Mouse (Mus musculus) small intestine, adult 2 months (tissue): ENCODE measurements at regions not wholly inside any gene's neighbourhood (a gene's known extent, or its start where the extent isn't known, plus 50 kb on each side); places are given as distances from the start of the nearest gene placed in this dataset.

Experiments
- CTCF ChIP-seq: fragments of 200-500 bp; IDR thresholded peaks from 2 replicates; pipeline ENCODE4 v1.5.1; 2012; ENCODE audit warnings: low read depth, mild to moderate bottlenecking, control low read depth, inconsistent platforms, low read length, moderate library complexity, mixed read lengths; ENCODE audit not compliant: insufficient replicate concordance, insufficient read length; ENCODE audit errors: extremely low read depth
- POLR2A ChIP-seq: fragments of 200-500 bp; IDR thresholded peaks from 2 replicates; pipeline ENCODE4 v1.6.1; 2012; ENCODE audit warnings: low read depth, mild to moderate bottlenecking, control low read depth, inconsistent platforms, low read length, moderate library complexity

DNA sequence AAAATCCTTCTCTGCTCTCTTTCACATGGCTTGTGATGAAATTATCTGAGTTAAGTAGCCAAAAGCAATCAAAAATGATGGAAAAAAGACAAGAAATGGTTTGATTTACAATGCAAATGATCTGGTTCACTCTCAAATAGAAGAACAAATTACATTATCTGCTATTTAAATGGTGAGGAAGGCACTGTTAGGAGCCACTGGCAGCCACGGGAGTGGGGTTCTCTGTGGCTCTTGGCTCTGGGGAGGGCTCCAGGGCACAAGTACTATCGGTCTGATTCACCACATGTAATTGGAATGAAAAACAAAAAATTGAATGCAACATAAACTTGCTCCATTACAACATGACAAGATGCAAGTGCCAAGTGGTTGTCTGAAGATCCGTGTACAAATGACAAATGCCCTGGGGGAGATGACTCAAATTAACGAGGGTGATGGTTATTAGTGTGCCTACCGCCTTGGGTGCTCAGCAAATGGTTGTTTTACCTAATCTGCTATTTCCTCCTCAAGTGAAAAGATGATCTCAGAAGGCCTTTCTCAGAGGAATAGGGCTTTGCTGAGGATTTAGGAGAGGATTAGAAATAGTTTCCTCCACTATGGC lies 268.2 kb downstream of the Hivep2 start:
- no peak for TF ChIP-seq POLR2A
- no peak for TF ChIP-seq CTCF
